Mouse (Mus musculus): Measurements from ENCODE around the gene Nav2. TPM values are rescaled to one million over a fixed set of nuclear protein-coding genes. Genes with fewer than 3 reads are reported as not detected.

Gene Nav2
- polyA plus RNA-seq, 1 experiment from 2014 or later = 12.4 TPM

DNA sequence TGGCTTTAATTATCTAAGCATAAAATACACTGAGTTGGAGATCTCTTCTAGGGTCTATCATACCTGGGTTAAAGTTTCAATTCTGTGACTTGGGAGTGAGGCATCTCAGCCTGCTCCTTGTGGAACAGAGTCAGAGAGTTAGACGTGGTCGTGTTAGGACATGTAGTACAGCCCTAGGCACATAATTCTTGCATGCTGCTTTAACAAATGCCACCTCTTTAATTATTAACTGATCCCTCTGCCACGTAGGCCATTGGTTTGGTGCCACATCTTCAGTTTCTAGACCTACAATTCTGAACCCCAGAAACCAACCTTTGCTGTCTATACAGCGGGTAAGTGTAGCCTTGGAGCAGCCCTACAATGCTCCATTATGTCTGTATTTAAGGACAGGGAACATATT is 381.8 kb downstream of the Nav2 start:
- Histone ChIP-seq H3K27ac (no peak overlapping the region), H3K27me3 (no peaks in the 10 kb centered on the region), H3K4me1 (replicated peaks) (no peaks in the 10 kb centered on the region), H3K4me2 (no peak overlapping the region), H3K9me3 (no peaks in the 10 kb centered on the region), H3K36me3 (no peaks in the 10 kb centered on the region), H3K4me3 (replicated peaks) (no peak overlapping the region), H3K9ac (replicated peaks) (no peak overlapping the region)
- no peak for ATAC-seq (ENCODE audit: insufficient number of reproducible peaks, insufficient read depth, low FRiP score, low TSS enrichment, low read depth)
- WGBS = 86% methylated on average over 4 of the region's 4 CpGs

DNA sequence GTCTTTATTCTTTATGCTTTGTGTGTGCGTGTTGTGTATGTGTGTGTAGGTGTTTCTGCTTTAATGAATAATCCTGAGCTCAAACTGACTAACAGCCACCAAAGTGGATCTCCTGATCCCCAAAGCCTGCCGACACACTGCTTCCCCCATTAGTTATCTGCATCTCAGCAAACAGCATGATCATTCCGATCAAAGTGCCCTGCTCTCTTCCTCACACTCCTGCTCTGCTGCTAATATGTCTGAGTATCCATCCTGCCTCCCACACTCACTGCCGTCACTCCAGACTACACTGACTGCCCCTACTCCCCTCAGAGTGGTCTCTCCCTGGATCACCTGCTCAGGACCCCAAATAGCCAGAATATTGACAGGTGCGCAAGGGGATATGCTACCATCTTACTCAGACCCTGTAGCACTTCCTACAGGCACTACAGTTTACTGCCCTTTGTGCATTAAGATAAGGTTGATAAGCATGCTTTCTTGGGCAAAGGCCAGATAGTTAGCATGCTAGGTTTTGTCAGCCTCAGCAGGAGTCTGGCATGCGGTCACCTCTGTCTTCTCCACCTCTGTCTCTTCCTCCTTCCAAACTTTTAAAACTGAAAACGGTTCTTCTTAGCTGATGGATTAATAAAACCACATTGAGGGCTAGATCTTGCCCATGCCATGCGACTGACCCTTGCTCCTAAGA is 382.8 kb downstream of the Nav2 start:
- no peak for ATAC-seq (ENCODE audit: insufficient number of reproducible peaks, insufficient read depth, low FRiP score, low TSS enrichment, low read depth)
- 91% methylated on average over 8 of the region's 8 CpGs for WGBS

DNA sequence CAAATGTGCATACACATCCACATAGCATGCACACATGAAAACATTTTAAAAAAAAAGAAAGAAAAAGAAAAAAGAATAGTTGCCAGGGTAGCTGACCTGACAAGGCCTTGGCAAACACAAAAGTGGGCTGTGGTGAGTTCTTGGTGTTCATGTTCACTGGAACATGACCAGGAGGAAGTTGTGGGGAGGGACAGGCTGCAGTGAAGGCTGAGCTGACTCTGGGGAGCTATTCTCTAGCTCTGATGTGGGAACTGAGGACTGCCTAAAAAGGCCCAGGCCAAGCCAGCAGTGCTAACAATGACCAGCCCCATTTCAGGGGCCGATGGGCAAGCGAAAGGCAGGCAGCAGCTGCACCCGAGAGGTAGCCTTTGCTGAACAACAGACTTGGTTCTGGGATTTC is 388.6 kb downstream of the Nav2 start:
- Histone ChIP-seq H3K9ac (replicated peaks) (no peak overlapping the region), H3K4me1 (replicated peaks) (peaks cover 20% of the 10 kb centered on the region), H3K9me3 (no peaks in the 10 kb centered on the region), H3K36me3 (no peaks in the 10 kb centered on the region), H3K27ac (no peak overlapping the region), H3K4me3 (replicated peaks) (no peak overlapping the region), H3K27me3 (no peaks in the 10 kb centered on the region), H3K4me2 (no peak overlapping the region)
- ATAC-seq (ENCODE audit: insufficient number of reproducible peaks, insufficient read depth, low FRiP score, low TSS enrichment, low read depth) = no peak
- 76% methylated on average over 3 of the region's 3 CpGs for WGBS

More for the DNA sequence above, 382.8 kb downstream of the Nav2 start:
- Histone ChIP-seq H3K4me1 (replicated peaks) (no peaks in the 10 kb centered on the region), H3K4me3 (replicated peaks) (no peak overlapping the region), H3K9ac (replicated peaks) (no peak overlapping the region), H3K36me3 (no peaks in the 10 kb centered on the region), H3K27me3 (no peaks in the 10 kb centered on the region), H3K27ac (no peak overlapping the region), H3K4me2 (no peak overlapping the region), H3K9me3 (no peaks in the 10 kb centered on the region)

DNA sequence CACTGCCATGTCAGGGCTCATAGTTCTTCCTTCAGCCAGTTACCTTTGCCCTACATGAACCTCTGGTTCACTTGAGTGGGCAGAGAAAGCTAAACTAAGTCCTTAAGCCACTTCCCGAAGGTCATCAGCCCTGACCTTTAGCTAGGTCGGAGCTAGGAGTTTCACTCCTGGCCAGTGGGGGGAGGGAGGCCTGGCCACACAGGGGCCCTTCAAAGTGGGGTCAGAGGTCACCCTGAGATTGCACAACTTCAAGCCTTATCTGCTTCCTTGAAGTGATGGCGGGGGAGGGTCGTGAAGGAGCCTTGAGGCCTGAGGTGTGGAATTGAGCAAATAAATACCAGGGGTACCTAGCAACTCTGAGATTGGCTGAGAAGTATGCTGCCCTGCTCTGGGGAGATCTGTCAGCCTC is 389.9 kb downstream of the Nav2 start:
- 17% methylated on average over 4 of the region's 4 CpGs for WGBS
- Histone ChIP-seq H3K36me3 (no peaks in the 10 kb centered on the region), H3K4me3 (replicated peaks) (no peak overlapping the region), H3K27ac (no peak overlapping the region), H3K9ac (replicated peaks) (no peak overlapping the region), H3K4me1 (replicated peaks) (peaks cover 22% of the 10 kb centered on the region), H3K4me2 (no peak overlapping the region), H3K27me3 (no peaks in the 10 kb centered on the region), H3K9me3 (no peaks in the 10 kb centered on the region)
- no peak for ATAC-seq (ENCODE audit: insufficient number of reproducible peaks, insufficient read depth, low FRiP score, low TSS enrichment, low read depth)

DNA sequence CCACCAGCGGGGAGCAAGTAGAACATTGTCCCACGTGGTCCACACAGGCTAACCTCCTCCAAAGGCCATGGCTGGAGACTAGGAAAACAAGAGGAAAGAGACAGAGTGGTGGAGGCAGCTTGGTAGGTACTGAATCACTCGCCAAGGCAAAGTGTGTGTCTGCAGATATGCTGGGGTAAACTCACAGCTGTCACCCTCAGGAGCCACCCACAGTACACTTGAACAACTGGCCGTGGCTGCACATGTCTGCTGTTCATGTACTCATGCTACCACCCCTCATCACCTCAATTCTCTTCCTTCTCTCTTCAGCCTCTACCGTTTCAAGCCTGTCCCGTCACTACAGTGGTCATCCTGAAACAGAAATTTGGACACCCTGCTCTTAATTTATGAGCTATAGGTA is 393.0 kb downstream of the Nav2 start:
- WGBS = 82% methylated on average over 6 of the region's 6 CpGs
- H3K4me1 ChIP-seq (replicated peaks) = peaks cover 52% of the 10 kb centered on the region
- no peak overlapping the region for H3K4me2 ChIP-seq
- H3K27ac ChIP-seq = no peak overlapping the region; the same call in 1 of the 2 replicates
- no peak for ATAC-seq (ENCODE audit: insufficient number of reproducible peaks, insufficient read depth, low FRiP score, low TSS enrichment, low read depth)
- H3K9ac ChIP-seq (replicated peaks) = no peak overlapping the region
- H3K4me3 ChIP-seq (replicated peaks) = no peak overlapping the region
- H3K27me3 ChIP-seq = peaks cover 6% of the 10 kb centered on the region; the same call in 1 of the 2 replicates
- H3K36me3 ChIP-seq = no peaks in the 10 kb centered on the region
- no peaks in the 10 kb centered on the region for H3K9me3 ChIP-seq

DNA sequence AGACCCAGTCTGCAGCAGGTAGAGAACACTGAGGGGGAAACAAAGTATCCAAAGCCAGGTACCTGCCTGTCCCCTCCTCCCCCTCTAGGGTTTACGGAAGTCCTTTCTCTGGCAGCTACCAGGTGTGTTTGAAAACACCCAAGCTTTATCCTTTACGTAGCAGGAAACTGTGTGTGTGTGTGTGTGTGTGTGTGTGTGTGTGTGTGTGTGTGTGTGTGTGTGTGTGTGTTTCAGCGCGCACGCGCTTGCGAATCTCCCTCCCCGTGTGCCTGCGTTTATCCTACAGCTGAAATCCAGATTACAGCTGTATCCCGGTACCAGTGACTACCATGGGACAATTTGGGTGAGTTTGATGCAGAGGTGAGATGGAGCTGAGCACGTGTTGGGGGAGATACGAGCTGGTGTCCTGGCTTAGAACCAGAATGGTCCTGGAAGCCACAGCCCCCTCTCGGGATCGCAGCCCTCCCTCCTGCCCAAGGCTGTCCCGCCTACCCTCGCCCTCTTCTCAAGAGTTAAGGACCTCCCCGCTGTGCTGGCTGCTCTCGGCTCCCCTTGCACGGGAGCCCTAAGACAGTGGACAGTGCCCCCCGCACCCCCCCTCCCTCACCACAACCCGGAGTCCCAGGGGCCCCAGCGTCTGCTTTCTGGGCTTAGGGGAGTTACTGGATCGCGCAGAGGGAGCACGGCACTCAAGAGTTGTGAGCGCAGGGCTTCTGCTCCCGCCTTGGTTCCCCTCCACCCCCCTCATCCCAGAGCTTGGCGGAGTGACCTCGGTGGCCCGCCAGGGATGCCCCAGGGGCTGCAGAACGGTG is 395.3 kb downstream of the Nav2 start:
- Histone ChIP-seq H3K36me3 (no peaks in the 10 kb centered on the region), H3K27ac (no peak overlapping the region), H3K9ac (replicated peaks) (peak overlapping the region; percentile 59; the same call in 1 of the 2 replicates), H3K4me2 (peak overlapping the region; percentile 89), H3K27me3 (peaks cover 6% of the 10 kb centered on the region; the same call in 1 of the 2 replicates), H3K9me3 (no peaks in the 10 kb centered on the region), H3K4me3 (replicated peaks) (peak overlapping the region; percentile 47), H3K4me1 (replicated peaks) (peaks cover 36% of the 10 kb centered on the region)
- peak; percentile 69 for ATAC-seq (ENCODE audit: insufficient number of reproducible peaks, insufficient read depth, low FRiP score, low TSS enrichment, low read depth)
- WGBS = 1% methylated on average over 31 of the region's 31 CpGs

DNA sequence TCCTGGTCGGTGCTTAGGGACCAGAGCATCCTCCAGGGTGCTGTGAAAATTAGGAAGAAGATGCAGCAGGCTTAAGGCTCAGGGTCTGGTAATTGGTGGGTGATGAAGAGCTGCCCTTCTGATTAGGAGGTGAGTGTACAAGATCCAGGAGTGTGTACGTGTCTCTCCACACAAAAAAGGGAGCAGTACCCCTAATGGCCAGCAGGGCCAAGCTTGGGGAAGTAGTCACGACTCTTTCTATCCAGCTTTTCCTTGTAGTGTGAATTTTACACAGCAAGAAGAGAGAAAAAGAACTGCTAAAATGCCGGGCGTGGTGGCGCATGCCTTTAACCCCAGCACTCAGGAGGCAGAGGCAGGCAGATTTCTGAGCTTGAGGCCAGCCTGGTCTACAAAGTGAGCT is 399.2 kb downstream of the Nav2 start:
- no peak overlapping the region for H3K4me2 ChIP-seq
- no peak for ATAC-seq (ENCODE audit: insufficient number of reproducible peaks, insufficient read depth, low FRiP score, low TSS enrichment, low read depth)
- no peaks in the 10 kb centered on the region for H3K36me3 ChIP-seq
- peaks cover 7% of the 10 kb centered on the region; the same call in 1 of the 2 replicates for H3K9me3 ChIP-seq
- no peak overlapping the region for H3K4me3 ChIP-seq (replicated peaks)
- peaks cover 7% of the 10 kb centered on the region; the same call in 1 of the 2 replicates for H3K27me3 ChIP-seq
- WGBS = 83% methylated on average over 6 of the region's 6 CpGs
- H3K9ac ChIP-seq (replicated peaks) = no peak overlapping the region
- peaks cover 32% of the 10 kb centered on the region for H3K4me1 ChIP-seq (replicated peaks)
- no peak overlapping the region for H3K27ac ChIP-seq

DNA sequence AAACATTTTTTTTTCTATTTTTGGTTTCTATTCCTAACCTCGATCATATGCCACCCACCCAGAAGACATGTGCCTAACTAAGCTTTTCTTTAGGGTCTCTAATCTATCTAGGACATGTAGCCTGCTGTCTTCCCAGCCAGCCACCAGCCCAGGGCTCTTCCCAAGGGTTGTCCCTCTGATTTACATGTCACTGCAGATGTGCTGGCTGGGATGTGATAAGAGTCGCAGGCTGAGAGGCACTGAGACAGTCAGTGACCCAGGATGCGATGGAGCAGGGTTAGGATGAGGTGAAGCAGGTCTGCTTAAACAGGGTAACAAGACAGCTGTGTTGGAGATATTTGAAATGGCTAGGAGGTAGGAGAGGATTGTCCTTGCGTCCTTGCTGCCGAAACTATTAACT is 401.2 kb downstream of the Nav2 start:
- Histone ChIP-seq H3K27ac (no peak overlapping the region), H3K27me3 (peaks cover 4% of the 10 kb centered on the region; the same call in 1 of the 2 replicates), H3K4me2 (no peak overlapping the region), H3K9ac (replicated peaks) (no peak overlapping the region), H3K9me3 (peaks cover 7% of the 10 kb centered on the region; the same call in 1 of the 2 replicates), H3K36me3 (no peaks in the 10 kb centered on the region), H3K4me1 (replicated peaks) (peaks cover 17% of the 10 kb centered on the region), H3K4me3 (replicated peaks) (no peak overlapping the region)
- ATAC-seq (ENCODE audit: insufficient number of reproducible peaks, insufficient read depth, low FRiP score, low TSS enrichment, low read depth) = no peak
- WGBS = 76% methylated on average over 5 of the region's 5 CpGs

DNA sequence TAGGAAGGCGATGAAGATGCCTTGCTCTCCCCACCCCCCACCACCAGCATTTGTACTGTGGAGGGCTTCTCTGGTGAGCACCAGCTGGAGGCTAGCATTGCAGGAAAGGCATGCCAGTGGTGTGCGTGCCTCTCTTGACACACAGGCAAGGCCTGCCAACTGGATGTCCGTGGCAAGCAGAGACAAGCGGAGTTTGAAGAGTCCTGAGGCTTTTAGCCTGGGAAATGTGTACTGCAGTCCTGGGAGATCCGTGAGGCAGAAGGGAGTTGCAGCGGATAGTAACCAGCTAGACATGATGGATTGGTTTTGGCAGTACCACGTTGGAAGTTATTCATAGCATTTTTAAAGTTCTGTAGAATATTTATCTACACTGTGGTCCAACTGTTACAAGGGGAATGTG is 405.4 kb downstream of the Nav2 start:
- 78% methylated on average over 7 of the region's 7 CpGs for WGBS

DNA sequence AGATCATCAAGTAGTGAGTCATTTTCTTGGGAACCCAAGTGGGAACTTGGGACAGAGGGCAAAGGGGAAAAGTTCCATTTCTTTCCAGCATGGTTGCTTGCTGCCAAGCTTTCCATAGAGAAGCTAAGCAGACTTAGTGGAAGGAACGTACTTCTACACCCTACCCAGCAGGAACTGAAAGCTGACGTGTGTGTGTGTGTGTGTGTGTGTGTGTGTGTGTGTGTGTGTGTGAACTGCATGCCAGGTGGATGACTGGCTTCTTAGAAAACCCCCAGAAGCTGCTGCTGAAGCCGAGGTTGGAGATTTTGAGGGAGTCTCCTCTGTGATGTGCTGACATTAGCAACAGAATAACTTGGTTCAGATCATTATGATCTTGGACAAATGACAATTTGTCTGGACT is 406.5 kb downstream of the Nav2 start:
- H3K27me3 ChIP-seq = no peaks in the 10 kb centered on the region
- no peak overlapping the region for H3K9ac ChIP-seq (replicated peaks)
- H3K4me2 ChIP-seq = no peak overlapping the region
- 79% methylated on average over 3 of the region's 3 CpGs for WGBS
- H3K9me3 ChIP-seq = peaks cover 7% of the 10 kb centered on the region; the same call in 1 of the 2 replicates
- no peak for ATAC-seq (ENCODE audit: insufficient number of reproducible peaks, insufficient read depth, low FRiP score, low TSS enrichment, low read depth)
- no peak overlapping the region for H3K4me3 ChIP-seq (replicated peaks)
- H3K27ac ChIP-seq = no peak overlapping the region
- peaks cover 12% of the 10 kb centered on the region for H3K4me1 ChIP-seq (replicated peaks)
- no peaks in the 10 kb centered on the region for H3K36me3 ChIP-seq

More for the DNA sequence above, 405.4 kb downstream of the Nav2 start:
- H3K4me2 ChIP-seq = no peak overlapping the region
- H3K4me1 ChIP-seq (replicated peaks) = peaks cover 12% of the 10 kb centered on the region
- no peak overlapping the region for H3K4me3 ChIP-seq (replicated peaks)
- ATAC-seq (ENCODE audit: insufficient number of reproducible peaks, insufficient read depth, low FRiP score, low TSS enrichment, low read depth) = no peak
- peaks cover 7% of the 10 kb centered on the region; the same call in 1 of the 2 replicates for H3K9me3 ChIP-seq
- H3K27ac ChIP-seq = no peak overlapping the region
- H3K36me3 ChIP-seq = no peaks in the 10 kb centered on the region
- no peak overlapping the region for H3K9ac ChIP-seq (replicated peaks)
- 0 out of 2 replicates have a peak, but pooled peaks cover 2% of the 10 kb centered on the region for H3K27me3 ChIP-seq

DNA sequence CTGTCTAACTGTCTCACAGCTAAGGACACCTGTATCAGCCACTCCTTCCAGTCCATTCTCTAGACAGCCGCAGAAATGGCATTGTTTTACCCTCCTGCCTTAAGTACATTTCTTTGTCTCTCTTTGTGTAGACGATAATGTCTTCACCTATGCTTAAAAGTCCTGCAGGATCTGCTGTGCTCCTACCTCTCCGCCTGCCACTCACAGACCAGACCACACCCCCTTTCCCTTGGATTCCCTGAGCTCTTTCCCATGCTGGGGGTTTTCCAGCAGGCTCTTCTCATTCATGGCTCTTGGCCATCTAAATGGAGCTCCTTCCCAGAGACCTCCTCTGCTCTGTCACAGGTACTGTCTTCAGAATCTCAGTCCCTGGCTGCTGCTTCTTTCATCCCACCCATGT is 408.1 kb downstream of the Nav2 start:
- ATAC-seq (ENCODE audit: insufficient number of reproducible peaks, insufficient read depth, low FRiP score, low TSS enrichment, low read depth) = no peak
- H3K27me3 ChIP-seq = no peaks in the 10 kb centered on the region
- H3K4me3 ChIP-seq (replicated peaks) = no peak overlapping the region
- no peak overlapping the region for H3K4me2 ChIP-seq
- H3K9ac ChIP-seq (replicated peaks) = no peak overlapping the region
- H3K36me3 ChIP-seq = no peaks in the 10 kb centered on the region
- 80% methylated on average over 3 of the region's 3 CpGs for WGBS
- H3K4me1 ChIP-seq (replicated peaks) = peaks cover 22% of the 10 kb centered on the region
- H3K9me3 ChIP-seq = peaks cover 7% of the 10 kb centered on the region; the same call in 1 of the 2 replicates
- no peak overlapping the region for H3K27ac ChIP-seq

Measured in limb, embryonic 12.5 days (tissue).